Mouse (Mus musculus): ENCODE results near the gene Med29. TPM values are rescaled to one million over a fixed set of nuclear protein-coding genes. Genes with fewer than 3 reads are reported as not detected.

The Med29 gene
- total and polyA plus RNA-seq, 3 experiments, result 31.1 to 39.6 TPM; not detected in 1

DNA sequence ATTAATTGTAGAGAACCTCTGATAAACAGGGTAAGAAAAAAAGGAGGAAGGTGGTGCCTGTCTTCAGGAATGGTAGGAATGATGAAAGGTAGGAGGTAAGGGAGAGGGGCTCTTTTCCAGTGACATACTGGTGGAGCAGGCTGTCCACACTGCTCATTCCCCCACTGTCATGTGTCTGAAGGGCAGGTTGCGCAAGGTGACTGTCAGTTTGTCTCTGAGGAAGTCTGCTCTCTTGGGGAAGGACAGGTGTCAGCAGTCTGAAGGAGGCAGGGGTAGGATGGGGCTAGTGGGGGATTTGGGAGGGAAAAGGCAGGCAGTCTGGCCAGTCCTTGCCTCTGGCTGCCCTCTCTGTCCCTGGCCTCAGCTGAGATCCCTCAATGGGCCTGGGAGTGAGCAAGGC is 8.5 kb upstream of the Med29 start:
- TF ChIP-seq POLR2AphosphoS2 (IDR thresholded peaks at IDR 0.05; ENCODE audit: low read length) (no peak), RAD21 (IDR thresholded peaks at IDR 0.05; ENCODE audit: low read depth, low read length) (no peak), NRF1 (IDR thresholded peaks at IDR 0.05; ENCODE audit: insufficient read depth, low read depth, low read length, poor library complexity, severe bottlenecking) (no peak), MYB (IDR thresholded peaks at IDR 0.05; ENCODE audit: low read depth, low read length) (no peak), USF2 (IDR thresholded peaks at IDR 0.05; ENCODE audit: borderline replicate concordance in 1 of 2, insufficient read depth in 1 of 2, low read depth in 1 of 2, low read length in 2 of 2) (no peak), EP300 (IDR thresholded peaks at IDR 0.05; ENCODE audit: low read depth in 1 of 2, low read length in 2 of 2) (no peak), E2F4 (IDR thresholded peaks at IDR 0.05; ENCODE audit: borderline replicate concordance, low read depth, low read length) (no peak), GABPA (IDR thresholded peaks at IDR 0.05; ENCODE audit: low read depth, low read length) (no peak), UBTF (IDR thresholded peaks at IDR 0.05; ENCODE audit: borderline replicate concordance, insufficient read depth, low read depth, low read length) (no peak), ZC3H11A (IDR thresholded peaks at IDR 0.05; ENCODE audit: low read depth, low read length) (no peak), ELF1 (IDR thresholded peaks at IDR 0.05; ENCODE audit: low read depth, low read length) (no peak), ETS1 (IDR thresholded peaks at IDR 0.05; ENCODE audit: low read depth, low read length) (no peak), POLR2A (IDR thresholded peaks at IDR 0.05; ENCODE audit: control insufficient read depth in 1 of 2, insufficient read depth in 1 of 2, low read depth in 1 of 2, low read length in 2 of 2, poor library complexity in 1 of 2) (no peak)
- DNase-seq (ENCODE audit: low read depth, low spot score), result no peak
- Histone ChIP-seq H3K9ac (ENCODE audit: control insufficient read depth, low read depth, low read length, poor library complexity, severe bottlenecking) (no peak overlapping the region), H3K79me2 (ENCODE audit: control insufficient read depth, insufficient read depth, low read length, poor library complexity) (no peaks in the 10 kb centered on the region), H3K27ac (ENCODE audit: control insufficient read depth, low read depth, low read length) (no peak overlapping the region), H3K4me3 (ENCODE audit: control insufficient read depth in 1 of 2, insufficient read depth in 1 of 2, low read depth in 2 of 2, low read length in 2 of 2) (no peak overlapping the region), H3K27me3 (ENCODE audit: control insufficient read depth in 1 of 2, insufficient read depth in 2 of 2, low read length in 2 of 2) (no peaks in the 10 kb centered on the region), H3K4me1 (ENCODE audit: control insufficient read depth in 1 of 2, insufficient read depth in 2 of 2, low read length in 2 of 2) (no peaks in the 10 kb centered on the region), H3K9me3 (replicated peaks; ENCODE audit: insufficient read depth, low read length) (no peaks in the 10 kb centered on the region), H3K36me3 (ENCODE audit: control insufficient read depth in 1 of 2, insufficient read depth in 2 of 2, low read length in 2 of 2) (peaks cover 0 to 13% of the 10 kb centered on the region in 2 experiments; a peak in 2 of 4 replicates)

- Histone ChIP-seq H3K27ac (ENCODE audit: control insufficient read depth, low read depth, low read length) (no peak overlapping the region), H3K9ac (ENCODE audit: control insufficient read depth, low read depth, low read length, poor library complexity, severe bottlenecking) (no peak overlapping the region), H3K27me3 (ENCODE audit: control insufficient read depth in 1 of 2, insufficient read depth in 2 of 2, low read length in 2 of 2) (no peaks in the 10 kb centered on the region), H3K9me3 (replicated peaks; ENCODE audit: insufficient read depth, low read length) (no peaks in the 10 kb centered on the region), H3K4me1 (ENCODE audit: control insufficient read depth in 1 of 2, insufficient read depth in 2 of 2, low read length in 2 of 2) (no peaks in the 10 kb centered on the region), H3K4me3 (ENCODE audit: control insufficient read depth in 1 of 2, insufficient read depth in 1 of 2, low read depth in 2 of 2, low read length in 2 of 2) (no peak overlapping the region), H3K79me2 (ENCODE audit: control insufficient read depth, insufficient read depth, low read length, poor library complexity) (peaks cover under 1% of the 10 kb centered on the region; the same call in 1 of the 2 replicates), H3K36me3 (ENCODE audit: control insufficient read depth in 1 of 2, insufficient read depth in 2 of 2, low read length in 2 of 2) (peaks cover 0 to 10% of the 10 kb centered on the region in 2 experiments; a peak in 2 of 4 replicates)
- TF ChIP-seq TBP (IDR thresholded peaks at IDR 0.05; ENCODE audit: low read depth, low read length) (no peak), NELFE (IDR thresholded peaks at IDR 0.05; ENCODE audit: low read depth, low read length) (no peak), POLR2A (IDR thresholded peaks at IDR 0.05; ENCODE audit: control insufficient read depth in 1 of 2, insufficient read depth in 1 of 2, low read depth in 1 of 2, low read length in 2 of 2, poor library complexity in 1 of 2) (no peak), POLR2AphosphoS2 (IDR thresholded peaks at IDR 0.05; ENCODE audit: low read length) (no peak), GATA1 (IDR thresholded peaks at IDR 0.05; ENCODE audit: low read depth, low read length) (no peak), ZKSCAN1 (IDR thresholded peaks at IDR 0.05; ENCODE audit: low read depth, low read length) (no peak)
- no peak for DNase-seq (ENCODE audit: low read depth, low spot score)
These were observed 6.3 kb upstream of the Med29 start for GRCm38 (mm10) chr7:28398696-28399340.
